In the genomic region with DNA sequence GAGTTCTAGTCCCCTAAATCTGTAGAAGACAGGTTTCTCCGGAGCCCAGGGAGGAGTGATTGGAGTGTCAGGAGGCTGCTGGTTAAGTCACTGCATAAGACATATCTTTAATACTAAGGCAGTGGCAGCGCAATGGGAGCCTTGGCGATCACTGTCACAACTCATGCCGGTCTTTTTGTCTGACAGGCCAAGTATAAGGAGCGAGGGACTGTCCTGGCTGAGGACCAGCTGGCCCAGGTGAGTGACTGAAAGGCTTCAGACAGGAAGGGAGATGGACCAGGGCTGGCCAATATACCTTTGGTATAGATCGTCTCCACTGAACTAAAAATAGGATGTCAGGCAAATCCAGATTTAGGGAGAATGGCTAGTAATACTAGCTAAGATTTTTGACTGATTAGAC, we compare ENCODE assay signal across 8 mouse cellular contexts. TPM values are rescaled to one million over a fixed set of nuclear protein-coding genes. Genes with fewer than 3 reads are reported as not detected.
DNase-seq lines count a peak whose midpoint lies in the region; ATAC-seq lines count a peak whose summit lies in the region.

No protein-coding gene starts in this region.

- 9% methylated on average over 6 of the region's 6 CpGs for WGBS in intestine, embryonic 16.5 days
- 11% methylated on average over 6 of the region's 6 CpGs for WGBS in neural tube, embryonic 12.5 days

- peaks cover 13% of the 10 kb centered on the region for H3K4me1 ChIP-seq in intestine, embryonic 16.5 days (ENCODE audit: control insufficient read depth, insufficient read depth, low read length)
- H3K4me1 ChIP-seq in neural tube, embryonic 12.5 days: peaks cover 9% of the 10 kb centered on the region

- H3K27ac ChIP-seq in intestine, embryonic 16.5 days (ENCODE audit: low read length): no peak overlapping the region
- H3K27ac ChIP-seq in neural tube, embryonic 12.5 days: no peak overlapping the region

- peak overlapping the region; percentile 59 for H3K4me2 ChIP-seq in intestine, embryonic 16.5 days (ENCODE audit: low read depth, low read length)
- peak overlapping the region; percentile 98 for H3K4me2 ChIP-seq in neural tube, embryonic 12.5 days (replicated peaks)

- no peaks in the 10 kb centered on the region for H3K27me3 ChIP-seq in intestine, embryonic 16.5 days (replicated peaks; ENCODE audit: control insufficient read depth, insufficient read depth, low read length)
- no peaks in the 10 kb centered on the region for H3K27me3 ChIP-seq in neural tube, embryonic 12.5 days (replicated peaks)

- H3K9ac ChIP-seq in intestine, embryonic 16.5 days (ENCODE audit: low read depth, low read length): peak overlapping the region; percentile 77
- peak overlapping the region; percentile 82 for H3K9ac ChIP-seq in neural tube, embryonic 12.5 days

- peak overlapping the region; percentile 78 for H3K4me3 ChIP-seq in intestine, embryonic 16.5 days (ENCODE audit: low read length)
- H3K4me3 ChIP-seq in neural tube, embryonic 12.5 days: peak overlapping the region; percentile 75

- H3K9me3 ChIP-seq in intestine, embryonic 16.5 days (ENCODE audit: control insufficient read depth, low read length): no peaks in the 10 kb centered on the region
- H3K9me3 ChIP-seq in neural tube, embryonic 12.5 days: no peaks in the 10 kb centered on the region

- DNase-seq in gastrocnemius, postnatal 10 days: peak; percentile 28
- no peak for DNase-seq in gastrocnemius, adult 18-20 months (ENCODE audit: low spot score)
- peak; percentile 7 to 23 for DNase-seq in urinary bladder, postnatal 36 days (ENCODE audit: low spot score in 2 of 2)
- DNase-seq in urinary bladder, postnatal 10 days (ENCODE audit: low spot score): no peak
- DNase-seq in urinary bladder, postnatal 4 days (ENCODE audit: low spot score in 2 of 2): no peak

- H3K36me3 ChIP-seq in intestine, embryonic 16.5 days (ENCODE audit: control insufficient read depth, insufficient read depth, low read length): peaks cover 5% of the 10 kb centered on the region; the same call in 1 of the 2 replicates
- H3K36me3 ChIP-seq in neural tube, embryonic 12.5 days: peaks cover 10% of the 10 kb centered on the region

- no peak for ATAC-seq in intestine, embryonic 16.5 days
- ATAC-seq in neural tube, embryonic 12.5 days (ENCODE audit: low FRiP score, low read depth): no peak
- ATAC-seq in megakaryocyte progenitor cell, adult 5-6 weeks (replicated peaks; ENCODE audit: poor library complexity): no peak

RNA-seq across cellular contexts. Expression of a gene that starts 0.4 kb away (rescaled TPM):
- 10 to 100 TPM; 31.6 to 34.5 TPM for total RNA-seq in gastrocnemius, postnatal 10 days (2021)
- 10 to 100 TPM; 33.4 to 35.7 TPM for total RNA-seq in gastrocnemius, adult 18-20 months (2021)
- 94.3 and 97.8 TPM in 2 replicates for polyA plus RNA-seq in intestine, embryonic 16.5 days (2015; fragmentation: Nextera tagmentation; extraction: Ambion mirVana)
- polyA plus RNA-seq in neural tube, embryonic 12.5 days (2016; fragmentation: Nextera tagmentation; extraction: Ambion mirVana): 130 and 134 TPM in 2 replicates
- 71.4 and 78.1 TPM in 2 replicates for total RNA-seq in megakaryocyte progenitor cell, adult 5-6 weeks (2015)
- 51.6 and 56.1 TPM in 2 replicates for total RNA-seq in megakaryocyte progenitor cell, adult 5-6 weeks (2017)

RNA-seq across cellular contexts. Expression of a gene that starts 10.8 kb away (rescaled TPM):
- total RNA-seq in gastrocnemius, postnatal 10 days (2021): not detected
- total RNA-seq in gastrocnemius, adult 18-20 months (2021): not detected
- 19.9 and 21.5 TPM in 2 replicates for polyA plus RNA-seq in intestine, embryonic 16.5 days (2015; fragmentation: Nextera tagmentation; extraction: Ambion mirVana)
- polyA plus RNA-seq in neural tube, embryonic 12.5 days (2016; fragmentation: Nextera tagmentation; extraction: Ambion mirVana): not detected in 2 replicates
- total RNA-seq in megakaryocyte progenitor cell, adult 5-6 weeks (2015): not detected in 2 replicates
- not detected in 2 replicates for total RNA-seq in megakaryocyte progenitor cell, adult 5-6 weeks (2017)

RNA-seq across cellular contexts. Expression of a gene that starts 29.4 kb away (rescaled TPM):
- 1 to 10 TPM in 1 of 2 experiments, under 1 TPM in 1; 0.23 to 1.4 TPM for total RNA-seq in gastrocnemius, postnatal 10 days (2021)
- not detected for total RNA-seq in gastrocnemius, adult 18-20 months (2021)
- polyA plus RNA-seq in intestine, embryonic 16.5 days (2015; fragmentation: Nextera tagmentation; extraction: Ambion mirVana): 38.5 and 41.0 TPM in 2 replicates
- polyA plus RNA-seq in neural tube, embryonic 12.5 days (2016; fragmentation: Nextera tagmentation; extraction: Ambion mirVana): 57.1 and 73.7 TPM in 2 replicates
- not detected in 2 replicates for total RNA-seq in megakaryocyte progenitor cell, adult 5-6 weeks (2015)
- total RNA-seq in megakaryocyte progenitor cell, adult 5-6 weeks (2017): not detected in 2 replicates

RNA-seq across cellular contexts. Expression of a gene that starts 30.1 kb away (rescaled TPM):
- total RNA-seq in gastrocnemius, postnatal 10 days (2021): 10 to 100 TPM; 24.2 to 29.8 TPM
- total RNA-seq in gastrocnemius, adult 18-20 months (2021): 10 to 100 TPM; 14.5 to 17.3 TPM
- polyA plus RNA-seq in intestine, embryonic 16.5 days (2015; fragmentation: Nextera tagmentation; extraction: Ambion mirVana): 31.5 and 32.0 TPM in 2 replicates
- polyA plus RNA-seq in neural tube, embryonic 12.5 days (2016; fragmentation: Nextera tagmentation; extraction: Ambion mirVana): 35.1 and 42.2 TPM in 2 replicates
- 21.3 and 21.8 TPM in 2 replicates for total RNA-seq in megakaryocyte progenitor cell, adult 5-6 weeks (2015)
- 18.2 and 19.3 TPM in 2 replicates for total RNA-seq in megakaryocyte progenitor cell, adult 5-6 weeks (2017)

RNA-seq across cellular contexts. Expression of a gene that starts 40.3 kb away (rescaled TPM):
- total RNA-seq in gastrocnemius, postnatal 10 days (2021): 1,000 to 10,000 TPM; 1,118 to 1,302 TPM
- 1,000 to 10,000 TPM; 1,436 to 1,539 TPM for total RNA-seq in gastrocnemius, adult 18-20 months (2021)
- polyA plus RNA-seq in intestine, embryonic 16.5 days (2015; fragmentation: Nextera tagmentation; extraction: Ambion mirVana): 1,152 and 1,154 TPM in 2 replicates
- 483 and 502 TPM in 2 replicates for polyA plus RNA-seq in neural tube, embryonic 12.5 days (2016; fragmentation: Nextera tagmentation; extraction: Ambion mirVana)
- total RNA-seq in megakaryocyte progenitor cell, adult 5-6 weeks (2015): 577 and 669 TPM in 2 replicates
- 72.0 and 102 TPM in 2 replicates for total RNA-seq in megakaryocyte progenitor cell, adult 5-6 weeks (2017)

Comparison
In these comparisons a context has a peak if more than half of its experiments do, and no peak if none do; other contexts are left out.
1. DNase-seq: peak in gastrocnemius, postnatal 10 days (single experiment) and urinary bladder, postnatal 36 days (2 of 2); none in gastrocnemius, adult 18-20 months (single experiment), urinary bladder, postnatal 10 days (single experiment) and urinary bladder, postnatal 4 days (0 of 2).